Mouse (Mus musculus): ENCODE data around the gene Catspere2.
"Not testable (repeated sequence)": the region's sequence is repeated elsewhere in the genome, so short reads cannot be mapped to it uniquely, and the experiment has no call there.

Gene Catspere2

DNA sequence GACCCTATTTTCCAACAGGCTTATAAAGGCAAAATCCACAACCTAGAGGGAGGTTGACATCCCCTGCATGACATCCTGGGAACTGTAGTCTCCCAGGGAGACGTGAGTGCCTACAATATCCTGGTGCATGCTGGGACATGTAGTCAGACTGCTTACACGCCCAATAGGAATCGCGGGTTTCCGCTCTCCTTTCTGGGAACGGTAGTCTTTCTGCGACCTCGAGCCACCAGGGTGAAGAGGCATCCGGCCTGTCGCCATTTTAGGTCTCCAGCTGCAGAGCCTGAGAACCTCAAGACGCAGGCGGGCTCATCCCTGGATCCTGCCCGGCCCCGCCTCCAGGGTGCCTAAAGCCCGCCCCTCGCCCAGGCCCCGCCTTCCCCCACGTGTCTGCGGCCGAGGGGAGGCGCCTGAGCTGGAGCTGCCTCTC is at the start of gene Catspere2:
Gene Catspere2, plus strand, starts transcription at position 400 of the 427 bp plus-strand sequence.
- DNase-seq (ENCODE audit: low spot score in 2 of 2): peak; percentile 95

DNA sequence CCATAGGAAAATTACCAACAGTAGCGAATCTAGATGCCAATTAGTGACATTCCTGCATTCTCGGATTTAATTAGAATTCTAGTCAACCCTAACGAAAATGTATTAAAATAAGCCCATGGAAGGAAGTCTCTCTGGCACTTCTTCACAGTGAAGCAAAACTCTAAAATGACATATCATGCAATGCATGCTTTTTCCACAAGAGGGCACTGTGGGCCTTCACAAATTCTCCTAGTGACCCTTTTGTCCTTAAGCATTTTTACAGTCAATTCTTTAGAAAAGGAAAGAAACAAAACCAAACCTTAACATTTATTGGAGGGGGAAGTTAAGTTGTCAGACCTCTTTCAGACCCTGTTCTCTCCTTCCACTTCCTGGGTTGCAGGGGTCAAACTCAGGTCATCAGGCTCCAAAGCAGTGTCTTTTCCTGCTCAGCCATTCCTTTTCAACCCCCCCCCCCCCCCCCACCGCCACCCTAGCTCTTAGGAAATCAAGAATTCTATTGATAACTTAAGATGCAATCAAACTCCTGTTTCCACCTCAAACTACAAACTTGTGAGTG is 42.7 kb upstream of the Catspere2 start:
- DNase-seq (ENCODE audit: low spot score in 2 of 2): not testable (repeated sequence)

DNA sequence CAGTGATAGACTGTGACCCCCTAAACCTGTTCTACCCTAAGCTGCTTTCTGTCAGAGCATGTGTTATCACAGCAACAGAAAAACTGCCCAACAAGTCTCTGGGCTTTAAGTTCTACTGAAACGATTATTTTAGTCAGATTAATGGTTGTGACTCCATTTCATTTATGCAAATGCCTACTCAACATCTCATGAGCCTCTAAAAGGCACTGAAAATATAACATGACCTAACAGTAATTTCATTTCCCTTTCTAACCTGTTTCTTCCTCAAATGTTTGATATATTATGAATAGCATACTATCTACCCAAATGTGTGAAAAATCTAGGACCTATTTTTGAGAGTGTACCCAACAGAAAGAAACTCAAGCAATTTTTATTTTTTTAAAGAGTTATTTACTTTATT is 1.9 kb upstream of the Catspere2 start:
- DNase-seq (ENCODE audit: low spot score in 2 of 2): no peak

DNA sequence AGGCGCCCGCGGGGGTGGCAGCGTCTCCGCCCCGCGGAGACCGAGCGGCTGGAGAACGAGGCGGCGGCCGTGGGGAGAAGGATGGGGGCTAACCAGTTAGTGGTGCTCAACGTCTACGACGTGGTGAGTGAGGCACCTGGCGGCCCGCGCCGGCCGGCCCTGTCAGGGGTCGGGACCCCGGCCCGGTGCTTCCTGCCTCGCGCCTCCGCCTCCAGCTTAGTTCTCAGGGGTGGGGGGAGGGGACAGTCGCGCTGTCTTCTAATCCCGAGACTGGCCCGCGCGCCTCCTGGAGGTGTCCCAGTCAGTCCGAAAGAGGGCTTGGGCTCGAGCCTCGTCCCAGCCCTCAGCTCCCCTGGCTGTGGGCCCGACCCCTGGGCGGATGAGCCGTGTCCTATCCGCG is 359 bp downstream of the Catspere2 start:
- DNase-seq (ENCODE audit: low spot score in 2 of 2): peak in 1 of 2 experiments; percentile 16

DNA sequence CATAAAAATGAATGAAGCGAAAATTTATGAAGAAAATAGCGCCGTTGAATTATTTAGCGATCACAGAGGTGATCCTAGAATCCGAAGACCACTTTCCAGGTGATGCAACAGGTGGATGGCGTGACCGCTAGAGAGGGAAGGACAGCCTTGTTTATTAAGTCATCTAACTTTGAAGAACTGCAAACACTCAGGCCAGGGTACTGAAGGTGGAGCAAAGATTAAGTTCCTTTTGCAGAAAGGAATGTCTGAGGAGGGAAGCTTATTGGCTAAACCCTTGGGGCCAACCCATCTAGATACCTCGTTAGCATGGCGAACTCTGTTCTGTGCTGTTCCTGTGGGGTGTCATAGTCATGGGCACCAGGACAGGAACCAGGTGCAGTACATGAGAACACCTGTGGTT is 983 bp downstream of the Catspere2 start:
- DNase-seq (ENCODE audit: low spot score in 2 of 2): no peak

DNA sequence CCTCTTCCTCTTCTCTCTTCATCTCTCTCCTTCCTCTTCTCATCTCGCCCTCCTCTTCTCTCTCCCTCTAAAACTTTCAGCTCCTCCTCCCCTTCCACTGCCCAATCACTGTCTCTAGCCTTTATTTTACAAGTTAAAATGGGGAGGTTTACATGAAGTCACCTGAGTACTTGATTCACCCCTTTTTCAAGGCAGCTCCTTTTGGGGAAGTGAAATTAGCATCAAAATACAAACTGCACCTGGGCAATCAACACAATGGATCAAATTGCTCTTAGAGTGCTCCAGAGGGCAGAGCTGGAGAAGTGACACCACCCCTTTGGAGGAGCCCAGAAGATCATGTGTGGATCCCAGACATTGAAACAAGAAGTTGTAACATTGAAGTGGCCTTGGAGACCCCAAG is 4.3 kb downstream of the Catspere2 start:
- not testable (repeated sequence) for DNase-seq (ENCODE audit: low spot score in 2 of 2)

DNA sequence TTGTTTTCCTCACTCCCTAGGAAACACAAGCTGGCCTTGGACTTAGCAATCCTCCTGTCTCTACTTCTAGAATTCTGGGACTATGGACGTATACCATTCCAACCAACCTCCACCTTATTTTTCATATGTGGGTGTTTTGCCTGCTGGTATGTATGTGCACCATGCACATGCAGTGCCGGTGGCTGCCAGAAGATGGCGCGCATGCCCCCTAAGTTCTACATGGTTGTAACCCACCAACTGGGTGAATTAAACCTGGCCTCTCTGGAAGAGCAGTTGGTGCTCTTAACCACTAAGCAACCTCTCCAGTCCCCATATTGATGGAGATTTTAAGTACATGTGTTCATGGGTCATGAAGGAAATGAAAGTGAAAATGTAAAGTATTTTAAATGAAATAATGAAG is 89.6 kb downstream of the Catspere2 start:
- not testable (repeated sequence) for DNase-seq (ENCODE audit: low spot score in 2 of 2)

DNA sequence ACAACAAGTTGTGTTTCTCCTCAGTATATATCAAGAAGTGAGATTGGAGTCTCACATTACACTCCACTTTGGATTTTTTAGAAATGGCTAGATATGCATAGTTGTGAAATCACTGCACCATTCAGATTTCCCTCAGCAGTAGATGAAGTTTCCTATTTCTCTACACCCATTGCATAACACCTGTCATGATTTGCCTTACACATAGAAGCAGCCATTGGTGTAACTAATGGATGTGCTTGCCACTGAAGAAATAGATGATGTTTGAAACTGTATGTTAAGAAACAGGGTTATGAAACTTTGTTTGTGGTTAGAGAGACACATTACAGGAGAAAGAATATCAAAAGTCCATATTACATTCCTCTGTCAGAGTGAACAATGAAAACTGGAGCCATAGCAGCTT is 114.6 kb downstream of the Catspere2 start:
- not testable (repeated sequence) for DNase-seq (ENCODE audit: low spot score in 2 of 2)

DNA sequence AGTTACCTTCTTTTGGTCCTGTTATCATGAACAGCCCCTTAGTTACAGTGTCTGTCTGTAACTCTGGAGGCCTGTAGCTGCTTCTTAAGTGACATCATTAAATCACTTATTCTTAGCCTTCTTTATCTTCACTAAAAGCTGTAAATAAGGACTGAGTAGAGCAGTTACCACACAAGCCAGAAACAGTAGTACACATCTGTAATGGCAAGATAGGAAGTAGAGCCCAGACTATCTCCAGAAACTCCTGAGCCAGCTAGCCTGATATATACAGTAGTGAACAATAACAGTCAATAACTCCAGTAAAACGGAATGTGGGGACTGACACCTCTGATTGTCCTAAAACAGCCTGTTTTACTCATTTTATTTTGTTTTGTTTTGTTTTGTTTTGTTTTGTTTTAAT is 125.3 kb downstream of the Catspere2 start:
- not testable (repeated sequence) for DNase-seq (ENCODE audit: low spot score in 2 of 2)

DNA sequence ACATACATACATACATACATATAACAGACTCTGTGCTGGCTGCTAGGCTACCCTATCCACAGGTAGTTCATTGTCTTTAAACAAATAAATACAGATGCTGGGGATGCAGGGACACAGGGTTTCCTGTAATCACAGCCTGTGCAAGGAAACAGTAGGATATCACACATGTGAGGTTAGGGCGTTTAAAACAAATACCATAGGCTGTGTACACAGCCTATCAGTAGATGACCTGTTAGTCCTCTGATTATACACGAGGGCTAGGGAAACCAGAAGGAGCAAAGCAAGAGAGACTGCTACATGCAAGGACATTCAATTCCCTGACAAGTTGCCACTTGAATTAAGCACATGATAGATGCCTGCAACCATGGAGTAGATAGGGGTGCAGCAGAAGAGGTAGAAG is 139.0 kb downstream of the Catspere2 start:
- DNase-seq (ENCODE audit: low spot score in 2 of 2): not testable (repeated sequence)

DNA sequence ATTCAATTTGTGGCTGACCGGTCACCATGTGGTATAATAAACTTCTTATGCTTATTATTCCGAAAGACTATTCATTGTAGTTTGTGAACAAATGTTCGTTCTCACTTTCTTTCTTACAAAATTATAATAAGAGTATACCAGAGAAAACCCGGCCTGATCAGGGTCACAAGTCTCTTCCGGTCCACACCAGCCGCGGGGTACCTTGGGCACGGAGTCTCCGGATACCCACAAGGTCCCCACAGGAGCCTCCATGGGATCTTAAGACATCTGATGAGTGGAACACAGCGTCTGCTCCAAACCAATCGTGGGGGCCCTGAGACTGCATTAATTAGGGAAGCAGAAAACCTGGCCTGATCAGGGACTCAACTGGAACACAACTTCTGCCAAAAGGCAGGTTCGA is 151.1 kb downstream of the Catspere2 start:
- DNase-seq (ENCODE audit: low spot score in 2 of 2): no peak

DNA sequence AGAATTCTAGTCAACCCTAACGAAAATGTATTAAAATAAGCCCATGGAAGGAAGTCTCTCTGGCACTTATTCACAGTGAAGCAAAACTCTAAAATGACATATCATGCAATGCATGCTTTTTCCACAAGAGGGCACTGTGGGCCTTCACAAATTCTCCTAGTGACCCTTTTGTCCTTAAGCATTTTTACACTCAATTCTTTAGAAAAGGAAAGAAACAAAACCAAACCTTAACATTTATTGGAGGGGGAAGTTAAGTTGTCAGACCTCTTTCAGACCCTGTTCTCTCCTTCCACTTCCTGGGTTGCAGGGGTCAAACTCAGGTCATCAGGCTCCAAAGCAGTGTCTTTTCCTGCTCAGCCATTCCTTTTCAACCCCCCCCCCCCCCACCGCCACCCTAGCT is 163.3 kb downstream of the Catspere2 start:
- not testable (repeated sequence) for DNase-seq (ENCODE audit: low spot score in 2 of 2)

DNA sequence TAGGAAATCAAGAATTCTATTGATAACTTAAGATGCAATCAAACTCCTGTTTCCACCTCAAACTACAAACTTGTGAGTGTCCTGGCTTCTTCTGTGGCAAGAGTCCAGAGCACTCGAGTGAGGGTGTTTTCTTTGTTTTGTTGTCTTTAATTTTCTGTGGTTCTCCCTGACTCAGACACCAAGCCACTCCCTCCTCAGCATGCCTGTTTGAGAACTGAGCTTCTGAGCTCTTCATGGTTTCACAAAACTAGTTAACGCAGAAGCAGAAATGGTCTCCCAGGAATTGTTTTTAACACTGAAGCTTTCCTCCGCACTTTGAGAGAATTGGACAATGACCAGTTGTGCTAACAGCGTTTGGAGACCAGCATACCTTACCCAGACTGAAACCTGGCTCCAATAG is 163.7 kb downstream of the Catspere2 start:
- not testable (repeated sequence) for DNase-seq (ENCODE audit: low spot score in 2 of 2)

DNA sequence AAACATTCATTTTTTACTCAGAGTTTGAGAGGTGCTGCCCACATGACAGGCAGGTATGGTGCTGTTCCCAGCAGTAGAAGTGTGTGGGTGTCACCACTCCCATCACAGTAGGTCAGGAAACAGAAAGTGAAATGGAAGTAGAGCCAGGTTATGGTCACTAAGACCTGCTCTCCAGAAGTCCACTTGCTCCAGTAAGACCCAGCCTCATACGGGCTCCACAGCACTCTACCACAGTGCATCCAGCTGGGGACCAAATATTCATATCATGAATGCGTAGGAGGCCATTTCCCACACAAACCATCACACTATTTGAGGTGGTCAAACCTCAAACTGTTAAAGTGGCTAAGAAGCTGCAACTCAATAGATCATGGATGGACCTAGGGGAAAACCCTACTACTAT is 199.0 kb downstream of the Catspere2 start:
- DNase-seq (ENCODE audit: low spot score in 2 of 2): no peak

DNA sequence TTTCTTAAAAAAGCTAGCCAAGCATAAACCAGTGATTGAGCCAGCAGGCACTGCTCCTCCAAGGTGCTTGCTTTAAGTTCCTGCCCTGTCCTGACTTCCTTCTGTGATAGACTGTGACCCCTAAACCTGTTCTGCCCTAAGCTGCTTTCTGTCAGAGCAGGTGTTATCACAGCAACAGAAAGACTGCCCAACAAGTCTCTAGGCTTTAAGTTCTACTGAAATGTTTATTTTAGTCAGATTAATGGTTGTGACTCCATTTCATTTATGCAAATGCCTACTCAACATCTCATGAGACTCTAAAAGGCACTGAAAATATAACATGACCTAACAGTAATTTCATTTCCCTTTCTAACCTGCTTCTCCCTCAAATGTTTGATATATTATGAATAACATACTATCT is 202.4 kb downstream of the Catspere2 start:
- no peak for DNase-seq (ENCODE audit: low spot score in 2 of 2)

DNA sequence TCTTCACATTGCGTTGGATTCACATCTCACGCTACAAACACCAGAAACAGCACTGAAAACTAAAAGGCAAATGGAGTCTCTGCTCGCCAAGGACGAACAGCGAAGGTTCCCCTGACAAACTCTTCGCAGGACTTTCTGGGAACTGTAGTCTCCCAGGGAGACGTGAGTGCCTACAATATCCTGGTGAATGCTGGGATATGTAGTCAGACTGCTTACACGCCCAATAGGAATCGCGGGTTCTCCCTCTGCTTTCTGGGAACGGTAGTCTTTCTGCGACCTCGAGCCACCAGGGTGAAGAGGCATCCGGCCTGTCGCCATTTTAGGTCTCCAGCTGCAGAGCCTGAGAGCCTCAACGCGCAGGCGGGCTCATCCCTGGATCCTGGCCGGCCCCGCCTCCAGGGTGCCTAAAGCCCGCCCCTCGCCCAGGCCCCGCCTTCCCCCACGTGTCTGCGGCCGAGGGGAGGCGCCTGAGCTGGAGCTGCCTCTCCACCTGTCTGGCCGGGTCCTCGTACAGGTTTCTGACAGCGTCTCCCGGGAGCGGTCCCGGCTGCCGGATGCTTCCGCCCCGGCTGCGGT is 204.1 kb downstream of the Catspere2 start, which contains the start of gene Desi2:
Gene Desi2, plus strand, starts transcription at position 202 of the 576 bp plus-strand sequence.
- DNase-seq (ENCODE audit: low spot score in 2 of 2): peak; percentile 86

DNA sequence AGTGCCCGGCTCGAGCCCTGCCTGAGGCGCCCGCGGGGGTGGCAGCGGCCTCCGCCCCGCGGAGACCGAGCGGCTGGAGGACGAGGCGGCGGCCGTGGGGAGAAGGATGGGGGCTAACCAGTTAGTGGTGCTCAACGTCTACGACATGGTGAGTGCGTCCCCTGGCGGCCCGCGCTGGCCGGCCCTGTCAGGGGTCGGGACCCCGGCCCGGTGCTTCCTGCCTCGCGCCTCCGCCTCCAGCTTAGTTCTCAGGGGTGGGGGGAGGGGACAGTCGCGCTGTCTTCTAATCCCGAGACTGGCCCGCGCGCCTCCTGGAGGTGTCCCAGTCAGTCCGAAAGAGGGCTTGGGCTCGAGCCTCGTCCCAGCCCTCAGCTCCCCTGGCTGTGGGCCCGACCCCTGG is 204.6 kb downstream of the Catspere2 start:
- not testable (repeated sequence) for DNase-seq (ENCODE audit: low spot score in 2 of 2)

DNA sequence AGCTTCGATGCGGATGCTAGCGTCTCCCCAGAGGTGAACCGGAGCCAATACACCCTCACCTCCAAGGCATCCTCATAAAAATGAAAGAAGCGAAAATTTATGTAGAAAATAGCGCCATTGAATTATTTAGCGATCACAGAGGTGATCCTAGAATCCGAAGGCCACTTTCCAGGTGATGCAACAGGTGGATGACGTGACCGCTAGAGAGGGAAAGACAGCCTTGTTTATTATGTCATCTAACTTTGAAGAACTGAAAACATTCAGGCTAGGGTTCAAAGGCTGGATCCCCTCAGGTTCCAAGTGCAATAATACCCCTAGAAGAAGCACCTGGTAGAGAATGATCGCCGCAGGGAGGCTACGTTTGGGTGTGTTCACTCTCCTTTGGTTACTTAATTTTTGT is 205.2 kb downstream of the Catspere2 start:
- DNase-seq (ENCODE audit: low spot score in 2 of 2): no peak

DNA sequence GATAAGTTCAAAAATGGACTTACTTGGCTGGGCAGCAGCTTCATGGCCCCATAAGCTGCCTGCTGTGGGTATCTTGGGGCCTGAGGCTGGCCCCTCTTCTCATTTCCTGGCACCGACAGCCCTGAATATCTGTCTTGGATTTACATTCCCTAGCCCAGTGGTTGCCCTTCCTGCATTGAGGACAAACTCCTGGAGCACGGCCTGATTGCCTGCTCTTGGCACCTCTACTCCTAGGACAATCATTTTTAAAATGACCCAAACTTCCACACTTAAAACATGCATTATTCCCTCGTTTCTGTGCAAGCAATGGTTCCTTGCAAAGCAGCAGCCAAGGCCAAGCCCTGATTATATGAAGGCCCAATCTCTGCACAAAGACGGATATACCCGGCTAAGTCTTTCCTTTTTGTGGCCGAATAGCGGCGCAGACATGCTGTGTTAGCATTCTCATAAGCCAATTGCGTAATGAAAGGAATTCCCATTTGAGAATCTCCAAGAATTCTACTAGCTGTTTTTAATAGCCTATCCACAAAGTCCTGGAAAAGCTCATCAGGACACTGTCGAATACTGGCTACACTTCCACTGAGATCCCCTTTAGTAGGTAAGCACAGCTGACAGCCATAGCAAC is 222.6 kb downstream of the Catspere2 start:
- DNase-seq (ENCODE audit: low spot score in 2 of 2): no peak

DNA sequence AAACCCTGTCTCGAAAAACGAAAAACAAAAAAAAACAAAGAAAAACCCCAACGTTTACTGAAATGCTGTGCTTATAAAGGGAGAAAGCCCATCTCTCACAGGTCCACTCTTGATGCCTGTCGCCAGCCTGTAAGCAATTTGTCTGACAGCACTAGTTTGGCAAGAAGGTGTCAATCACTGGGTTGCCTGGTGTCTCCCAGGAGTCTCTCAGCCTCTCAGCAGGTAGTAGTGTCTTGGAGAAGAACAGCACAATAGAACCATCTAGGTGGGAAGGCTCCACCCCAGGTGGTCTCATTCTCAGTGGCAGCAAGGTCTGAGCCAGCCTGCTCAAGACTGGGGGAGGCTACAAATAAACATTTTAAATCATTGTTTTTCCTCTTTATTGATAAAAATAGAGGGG is 224.6 kb downstream of the Catspere2 start:
- not testable (repeated sequence) for DNase-seq (ENCODE audit: low spot score in 2 of 2)

DNA sequence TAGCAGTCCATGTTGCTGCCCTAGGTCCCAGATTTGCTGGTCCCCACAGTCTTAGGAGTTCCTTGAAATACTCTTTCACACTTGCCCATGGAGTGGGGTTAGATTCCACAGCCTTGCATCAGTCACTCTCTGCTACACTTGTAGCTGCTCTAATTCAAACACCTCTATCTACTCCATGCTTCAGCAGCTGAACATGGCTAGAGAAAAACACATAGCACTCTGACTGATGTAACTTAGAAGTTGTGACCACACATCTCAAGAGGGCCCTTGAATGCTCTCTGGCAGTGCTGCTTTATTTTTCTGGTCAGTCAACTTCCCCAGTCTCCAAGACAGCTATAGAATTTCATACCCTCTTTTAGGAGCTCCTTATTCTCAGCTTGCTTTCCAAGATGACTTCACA is 226.7 kb downstream of the Catspere2 start:
- no peak for DNase-seq (ENCODE audit: low spot score in 2 of 2)

DNA sequence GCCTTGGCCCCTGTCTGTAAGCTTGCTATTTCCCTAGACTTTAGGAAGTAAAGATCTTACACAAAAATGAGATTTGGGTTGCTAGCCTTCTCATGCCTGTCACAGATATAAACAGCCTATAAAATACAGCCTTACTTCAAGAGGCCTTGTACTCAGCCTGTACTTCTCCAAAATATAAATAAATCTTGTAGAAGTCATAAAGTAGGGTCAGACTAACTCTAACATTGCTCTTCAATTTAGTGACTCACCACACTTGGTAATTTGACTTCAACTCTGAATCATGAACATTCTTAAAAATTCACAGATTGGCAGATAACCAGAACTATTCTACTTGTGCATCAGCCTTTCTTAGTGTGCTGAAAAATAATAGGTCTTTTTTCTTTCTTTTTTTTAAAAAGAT is 233.9 kb downstream of the Catspere2 start:
- no peak for DNase-seq (ENCODE audit: low spot score in 2 of 2)

DNA sequence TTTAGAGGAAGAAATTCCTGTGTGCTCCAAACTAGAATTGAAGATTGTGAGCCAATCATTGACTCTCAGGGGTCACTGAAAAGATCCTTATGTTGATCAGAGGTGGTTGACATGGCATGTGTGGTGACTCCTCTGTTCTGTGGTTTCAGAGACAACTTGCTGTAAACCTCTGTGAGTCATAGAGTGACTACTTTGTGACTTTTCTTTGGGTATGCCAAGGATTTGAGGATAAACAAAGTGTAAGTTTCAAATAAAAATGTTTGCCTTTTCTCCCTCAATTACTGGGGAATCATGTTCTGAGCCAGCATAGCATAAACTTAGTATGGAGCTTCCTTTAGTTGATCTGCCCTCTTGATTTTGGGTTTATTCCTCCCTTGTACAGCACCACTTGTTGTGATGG is 235.1 kb downstream of the Catspere2 start:
- no peak for DNase-seq (ENCODE audit: low spot score in 2 of 2)

All from spleen, postnatal 14 days (tissue).